Mouse (Mus musculus) frontal cortex, postnatal 14 days (tissue): Measurements from ENCODE around the gene Stn1.
A peak's percentile ranks its signal among the peaks of the same experiment; 100 is the strongest.

Source experiments
- DNase-seq, 2 experiments: peaks; one replicate each; pipeline ENCODE4 v3.0.0; 2022; ENCODE audit warnings: low spot score in 2 of 2

Gene Stn1

GRCm38 (mm10) chr19:47472881-47473400 lies 64.4 kb downstream of the Stn1 start:
- no peak for DNase-seq

- DNase-seq: no peak
Measured at GRCm38 (mm10) chr19:47471808-47472207, 65.5 kb downstream of the Stn1 start.

GRCm38 (mm10) chr19:47468750-47469149 lies 68.6 kb downstream of the Stn1 start:
- no peak for DNase-seq

GRCm38 (mm10) chr19:47466775-47467174 lies 70.5 kb downstream of the Stn1 start:
- DNase-seq: no peak

GRCm38 (mm10) chr19:47465467-47465866 lies 71.8 kb downstream of the Stn1 start:
- no peak for DNase-seq

GRCm38 (mm10) chr19:47464304-47465241 lies 72.7 kb downstream of the Stn1 start, which contains the start of gene Sh3pxd2a:
Sh3pxd2a (minus strand) TSS chr19:47464401.
- DNase-seq: no peak

GRCm38 (mm10) chr19:47463636-47464303 lies 73.5 kb downstream of the Stn1 start:
- peak; percentile 48 to 63 for DNase-seq

- no peak for DNase-seq
Measured at GRCm38 (mm10) chr19:47463206-47463605, 74.1 kb downstream of the Stn1 start.

- no peak for DNase-seq
Measured at GRCm38 (mm10) chr19:47462725-47463124, 74.6 kb downstream of the Stn1 start.

- no peak for DNase-seq
Measured at GRCm38 (mm10) chr19:47461838-47462237, 75.5 kb downstream of the Stn1 start.

GRCm38 (mm10) chr19:47461386-47461785 lies 75.9 kb downstream of the Stn1 start:
- no peak for DNase-seq

GRCm38 (mm10) chr19:47460120-47460960 lies 77.0 kb downstream of the Stn1 start:
- no peak for DNase-seq

GRCm38 (mm10) chr19:47459214-47459613 lies 78.1 kb downstream of the Stn1 start:
- no peak for DNase-seq

- DNase-seq: no peak
Measured at GRCm38 (mm10) chr19:47458504-47459161, 78.7 kb downstream of the Stn1 start.

GRCm38 (mm10) chr19:47457711-47458503 lies 79.4 kb downstream of the Stn1 start:
- no peak for DNase-seq

- DNase-seq: no peak
Measured at GRCm38 (mm10) chr19:47456021-47456420, 81.3 kb downstream of the Stn1 start.

- DNase-seq: no peak
Measured at GRCm38 (mm10) chr19:47455001-47455755, 82.1 kb downstream of the Stn1 start.

- no peak for DNase-seq
Measured at GRCm38 (mm10) chr19:47454167-47455000, 82.9 kb downstream of the Stn1 start.

- DNase-seq: no peak
Measured at GRCm38 (mm10) chr19:47453352-47453751, 84.0 kb downstream of the Stn1 start.
